Mouse (Mus musculus): ENCODE data around the gene Arhgap9. TPM values are rescaled to one million over a fixed set of nuclear protein-coding genes. Genes with fewer than 3 reads are reported as not detected.

The Arhgap9 gene
- polyA plus RNA-seq, 1 experiment: 19.2 TPM

GRCm38 (mm10) chr10:127290930-127291880, 30.6 kb upstream of the Arhgap9 start:
- WGBS: 3% methylated on average over 19 of the region's 19 CpGs
- H3K4me1 ChIP-seq (ENCODE audit: control insufficient read depth, insufficient read depth, low read length): peaks cover 21% of the 10 kb centered on the region
- TF ChIP-seq CTCF (IDR thresholded peaks at IDR 0.05; ENCODE audit: insufficient read depth, low read length): no peak
- TF ChIP-seq POLR2A (IDR thresholded peaks at IDR 0.05; ENCODE audit: borderline replicate concordance, extremely low read depth, low read depth, low read length): 0 out of 2 replicates have a peak, but pooled peaks have one; percentile 17
- peak overlapping the region; percentile 89 for H3K4me3 ChIP-seq (replicated peaks; ENCODE audit: extremely low read depth, low read depth, low read length)
- no peak for DNase-seq

- DNase-seq: no peak
- no peak overlapping the region for H3K4me3 ChIP-seq (replicated peaks; ENCODE audit: extremely low read depth, low read depth, low read length)
- TF ChIP-seq CTCF (IDR thresholded peaks at IDR 0.05; ENCODE audit: insufficient read depth, low read length): no peak
- no peak for TF ChIP-seq POLR2A (IDR thresholded peaks at IDR 0.05; ENCODE audit: borderline replicate concordance, extremely low read depth, low read depth, low read length)
- peaks cover 18% of the 10 kb centered on the region for H3K4me1 ChIP-seq (ENCODE audit: control insufficient read depth, insufficient read depth, low read length)
- WGBS: 9% methylated on average over 5 of the region's 5 CpGs
Observed at GRCm38 (mm10) chr10:127291881-127292638, 29.7 kb upstream of the Arhgap9 start.

- no peak overlapping the region for H3K4me3 ChIP-seq (replicated peaks; ENCODE audit: extremely low read depth, low read depth, low read length)
- TF ChIP-seq CTCF (IDR thresholded peaks at IDR 0.05; ENCODE audit: insufficient read depth, low read length): no peak
- no peak for TF ChIP-seq POLR2A (IDR thresholded peaks at IDR 0.05; ENCODE audit: borderline replicate concordance, extremely low read depth, low read depth, low read length)
- peaks cover 11% of the 10 kb centered on the region for H3K4me1 ChIP-seq (ENCODE audit: control insufficient read depth, insufficient read depth, low read length)
- DNase-seq: no peak
- WGBS: 40% methylated on average over 6 of the region's 6 CpGs
Observed at GRCm38 (mm10) chr10:127292987-127293538, 28.7 kb upstream of the Arhgap9 start.

- peaks cover 11% of the 10 kb centered on the region for H3K4me1 ChIP-seq (ENCODE audit: control insufficient read depth, insufficient read depth, low read length)
- H3K4me3 ChIP-seq (replicated peaks; ENCODE audit: extremely low read depth, low read depth, low read length): no peak overlapping the region
- 79% methylated on average over 3 of the region's 3 CpGs for WGBS
- DNase-seq: no peak
- TF ChIP-seq POLR2A (IDR thresholded peaks at IDR 0.05; ENCODE audit: borderline replicate concordance, extremely low read depth, low read depth, low read length): no peak
- no peak for TF ChIP-seq CTCF (IDR thresholded peaks at IDR 0.05; ENCODE audit: insufficient read depth, low read length)
Observed at GRCm38 (mm10) chr10:127293590-127294113, 28.1 kb upstream of the Arhgap9 start.

- Histone ChIP-seq H3K4me3 (replicated peaks; ENCODE audit: extremely low read depth, low read depth, low read length) (no peak overlapping the region), H3K4me1 (ENCODE audit: control insufficient read depth, insufficient read depth, low read length) (peaks cover 7% of the 10 kb centered on the region)
- TF ChIP-seq POLR2A (IDR thresholded peaks at IDR 0.05; ENCODE audit: borderline replicate concordance, extremely low read depth, low read depth, low read length) (no peak), CTCF (IDR thresholded peaks at IDR 0.05; ENCODE audit: insufficient read depth, low read length) (no peak)
- no peak for DNase-seq
- WGBS: 86% methylated on average over 10 of the region's 10 CpGs
Observed at GRCm38 (mm10) chr10:127294895-127295510, 26.8 kb upstream of the Arhgap9 start.

GRCm38 (mm10) chr10:127295986-127296794, 25.6 kb upstream of the Arhgap9 start:
- no peak for DNase-seq
- TF ChIP-seq CTCF (IDR thresholded peaks at IDR 0.05; ENCODE audit: insufficient read depth, low read length) (no peak), POLR2A (IDR thresholded peaks at IDR 0.05; ENCODE audit: borderline replicate concordance, extremely low read depth, low read depth, low read length) (no peak)
- WGBS: 77% methylated on average over 24 of the region's 24 CpGs
- Histone ChIP-seq H3K4me3 (replicated peaks; ENCODE audit: extremely low read depth, low read depth, low read length) (no peak overlapping the region), H3K4me1 (ENCODE audit: control insufficient read depth, insufficient read depth, low read length) (peaks cover 7% of the 10 kb centered on the region; the same call in 1 of the 2 replicates)

- TF ChIP-seq CTCF (IDR thresholded peaks at IDR 0.05; ENCODE audit: insufficient read depth, low read length): no peak
- DNase-seq: no peak
- no peak overlapping the region for H3K4me3 ChIP-seq (replicated peaks; ENCODE audit: extremely low read depth, low read depth, low read length)
- 0 out of 2 replicates have a peak, but pooled peaks cover 2% of the 10 kb centered on the region for H3K4me1 ChIP-seq (ENCODE audit: control insufficient read depth, insufficient read depth, low read length)
- WGBS: 88% methylated on average over 16 of the region's 16 CpGs
Observed at GRCm38 (mm10) chr10:127297015-127297871, 24.5 kb upstream of the Arhgap9 start.

Measured in lung, adult 2 months (tissue).